Mouse (Mus musculus): ENCODE data around the gene Dpt.

DNA sequence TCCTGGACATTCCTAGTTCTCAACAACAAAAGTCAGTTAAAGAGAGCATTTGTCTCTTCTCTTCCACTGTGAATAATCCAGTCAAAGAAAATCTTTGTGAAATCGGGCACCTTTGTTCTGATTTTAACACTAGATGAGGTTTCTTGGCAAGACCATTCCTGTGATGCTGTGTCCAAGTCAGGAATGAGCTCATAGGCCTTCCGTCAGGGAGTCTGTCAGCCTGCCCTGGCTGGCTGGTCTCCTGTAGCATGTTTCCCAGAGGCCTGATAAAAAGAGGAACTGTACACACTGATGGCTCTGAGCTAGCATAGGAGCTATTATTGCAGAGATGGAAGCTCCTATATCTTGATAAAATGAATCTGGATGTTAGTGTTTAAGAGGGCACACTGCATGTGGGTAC is 17.8 kb downstream of the Dpt start:
- TF ChIP-seq CTCF (IDR thresholded peaks at IDR 0.05; ENCODE audit: extremely low read depth, insufficient read depth, low read length) = no peak
- TF ChIP-seq POLR2A (IDR thresholded peaks at IDR 0.05; ENCODE audit: extremely low read depth, insufficient read depth, low read length) = no peak

All from cortical plate, adult 2 months (tissue).